Mouse (Mus musculus) B cell, adult 2 months (primary cell): ENCODE data around the gene A830018L16Rik.
"Not testable (repeated sequence)": the region's sequence is repeated elsewhere in the genome, so short reads cannot be mapped to it uniquely, and the experiment has no call there.

Experiments used
- DNase-seq, 2 experiments: peaks; one replicate each; pipeline ENCODE4 v3.0.0; 2022

The A830018L16Rik gene

DNA sequence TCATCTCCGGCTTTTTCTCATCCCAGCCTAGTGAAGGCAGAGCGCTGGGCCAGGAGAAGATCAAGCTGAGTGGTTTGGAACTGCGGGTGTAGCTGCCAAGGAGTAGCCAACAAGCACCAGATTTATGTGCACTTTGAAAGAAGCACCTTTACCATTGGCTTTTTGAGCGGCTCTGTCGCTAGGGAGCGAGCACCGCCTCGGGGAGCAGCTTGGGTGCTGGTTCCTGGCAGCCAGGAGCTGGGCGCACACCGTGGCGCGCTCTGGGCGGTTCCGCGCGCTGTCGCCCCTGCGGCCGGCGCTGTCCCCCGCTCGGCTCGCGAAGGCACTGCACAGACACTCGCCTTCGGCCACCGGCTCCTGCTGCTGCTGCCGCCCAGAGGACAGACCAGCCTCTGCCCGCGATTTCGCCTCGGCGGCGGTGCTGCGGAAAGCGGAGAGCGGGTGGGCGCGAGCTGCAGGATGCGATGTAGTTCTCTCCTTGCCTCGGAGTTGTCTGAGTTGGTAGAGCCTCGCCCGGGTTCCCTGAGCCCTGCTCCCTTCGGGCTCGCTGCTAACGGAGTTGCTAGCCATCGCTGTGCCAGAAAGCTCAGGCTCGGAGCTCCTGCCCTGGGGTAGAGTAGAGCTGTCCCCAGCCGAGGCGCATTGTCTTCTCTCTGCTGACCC is at the start of gene A830018L16Rik:
A830018L16Rik (plus strand) TSS at position 212 of the 663 bp plus-strand sequence.
- DNase-seq, result no peak

DNA sequence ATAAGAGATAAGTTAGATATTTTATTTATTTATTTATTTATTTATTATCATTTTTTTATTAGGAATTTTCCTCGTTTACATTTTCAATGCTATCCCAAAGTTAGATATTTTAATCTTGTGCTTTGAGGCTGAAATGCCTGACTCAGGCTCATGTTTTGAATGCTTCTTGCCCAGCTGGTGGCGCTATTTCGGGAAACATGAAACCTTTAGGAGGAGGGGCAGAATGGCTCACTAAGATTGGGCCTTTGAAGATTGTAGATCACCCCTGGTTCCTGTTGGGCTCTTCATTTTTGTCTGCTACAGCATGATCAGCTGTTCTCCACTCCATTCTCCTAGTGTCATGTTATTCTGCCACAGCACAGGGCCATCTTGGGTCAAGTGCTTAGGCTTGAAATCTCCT is 28.1 kb upstream of the A830018L16Rik start:
- DNase-seq, result no peak

DNA sequence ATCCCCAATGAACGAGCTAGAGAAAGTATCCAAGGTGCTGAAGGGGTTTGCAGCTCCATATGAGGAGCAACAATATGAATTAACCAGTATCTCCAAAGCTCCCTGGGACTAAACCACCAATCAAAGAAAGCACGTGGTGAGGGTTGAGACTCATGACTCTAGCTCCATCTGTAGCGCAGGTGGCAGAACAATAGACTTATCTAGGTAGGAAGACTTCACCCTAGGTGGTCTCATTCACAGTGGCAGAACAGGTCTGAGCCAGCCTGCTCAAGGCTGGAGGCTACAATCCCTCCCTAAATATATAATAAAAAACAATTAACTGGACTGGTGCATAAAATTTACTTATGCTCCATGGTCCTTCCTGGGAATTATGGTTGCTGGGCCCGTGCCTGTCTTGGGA is 18.5 kb upstream of the A830018L16Rik start:
- no peak for DNase-seq

DNA sequence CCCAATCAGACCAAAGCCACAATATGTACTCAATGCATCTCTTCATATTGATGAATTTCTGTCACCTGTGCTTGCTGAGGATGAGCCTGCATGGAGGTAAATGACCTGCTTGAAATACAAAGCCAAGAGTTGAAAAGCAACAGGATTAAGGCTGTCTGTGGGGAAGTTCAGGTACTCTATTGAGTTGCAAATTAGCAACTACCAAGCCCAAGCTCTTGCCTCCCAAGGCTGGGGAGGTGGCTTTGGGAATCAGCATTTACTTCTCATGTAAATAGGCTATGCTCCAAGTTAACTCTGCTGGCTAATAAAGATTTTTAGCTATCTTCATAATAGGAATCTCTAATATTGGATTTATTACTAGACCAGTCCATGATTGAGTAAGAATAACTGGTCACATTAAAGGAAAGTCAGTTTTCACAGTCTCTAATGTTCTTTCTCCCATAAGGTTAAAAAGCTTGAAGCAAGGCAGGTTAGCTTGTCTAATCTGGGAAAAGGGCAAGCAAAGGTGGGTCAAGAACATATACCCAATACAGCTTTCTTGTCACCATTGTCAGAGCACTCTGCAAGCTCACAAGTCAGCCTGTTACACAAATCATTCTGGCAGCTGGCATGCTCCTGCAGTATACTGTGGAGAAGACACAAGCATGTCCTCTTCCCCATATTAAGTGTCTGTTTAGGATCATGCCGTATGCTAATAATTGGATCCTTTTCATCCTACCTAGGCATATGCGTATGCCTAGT is 17.7 kb upstream of the A830018L16Rik start:
- DNase-seq, result no peak

DNA sequence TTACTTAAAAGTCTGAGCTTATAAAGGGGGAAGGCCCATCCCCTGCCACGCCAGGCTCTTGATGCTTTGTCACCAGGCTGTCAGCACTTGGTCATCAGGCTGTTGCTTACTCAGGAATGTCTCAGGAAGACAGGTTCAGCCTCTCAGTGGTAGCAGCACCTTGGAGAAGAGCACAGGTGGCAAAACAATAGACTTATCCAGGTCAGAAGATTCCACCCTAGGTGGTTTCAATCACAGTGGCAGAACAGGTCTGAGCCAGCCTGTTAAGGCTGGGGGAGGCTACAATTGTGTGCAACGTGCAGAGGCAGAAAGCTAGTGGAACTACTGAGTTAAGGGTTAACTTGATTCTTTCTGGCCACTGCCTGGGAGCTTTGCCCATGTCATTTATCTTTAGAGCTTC is 12.7 kb upstream of the A830018L16Rik start:
- no peak for DNase-seq

DNA sequence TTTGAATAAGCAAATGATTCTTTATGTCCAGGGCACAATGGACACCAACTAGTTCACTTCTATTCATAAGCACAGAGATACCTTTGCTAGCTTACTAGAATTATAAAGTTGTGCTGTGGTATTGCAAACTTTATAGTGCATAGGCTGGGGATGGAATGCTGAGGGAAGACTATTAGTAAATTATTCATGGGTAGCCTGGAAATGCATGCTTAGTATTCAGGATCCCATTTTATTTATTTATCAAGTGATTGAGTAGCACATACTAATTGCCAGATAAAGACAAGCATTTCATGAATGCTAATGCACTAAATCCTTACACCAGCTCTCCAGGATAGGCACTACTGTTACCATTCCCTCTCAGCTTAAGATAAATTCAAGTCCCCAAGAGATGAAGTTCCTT is 8.4 kb upstream of the A830018L16Rik start:
- DNase-seq, result no peak

DNA sequence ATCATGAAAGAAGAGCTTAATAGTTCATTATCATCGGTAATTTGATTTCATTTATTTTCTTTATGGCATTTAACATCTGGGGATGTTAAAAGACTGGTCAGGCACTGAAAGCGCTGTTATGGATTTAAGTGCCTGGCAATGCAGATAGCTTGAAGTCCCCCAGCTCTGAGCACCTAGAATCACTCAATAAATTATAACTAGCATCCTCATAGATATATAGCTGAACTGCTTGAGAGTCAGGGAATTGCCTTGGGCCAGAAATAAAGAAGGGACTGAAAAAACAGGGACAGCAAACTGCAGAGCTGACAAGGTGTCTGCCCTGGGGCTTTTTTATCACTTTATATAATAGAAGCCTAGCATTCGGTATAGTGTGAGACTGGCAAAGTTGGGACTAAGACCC is 7.9 kb upstream of the A830018L16Rik start:
- no peak for DNase-seq

DNA sequence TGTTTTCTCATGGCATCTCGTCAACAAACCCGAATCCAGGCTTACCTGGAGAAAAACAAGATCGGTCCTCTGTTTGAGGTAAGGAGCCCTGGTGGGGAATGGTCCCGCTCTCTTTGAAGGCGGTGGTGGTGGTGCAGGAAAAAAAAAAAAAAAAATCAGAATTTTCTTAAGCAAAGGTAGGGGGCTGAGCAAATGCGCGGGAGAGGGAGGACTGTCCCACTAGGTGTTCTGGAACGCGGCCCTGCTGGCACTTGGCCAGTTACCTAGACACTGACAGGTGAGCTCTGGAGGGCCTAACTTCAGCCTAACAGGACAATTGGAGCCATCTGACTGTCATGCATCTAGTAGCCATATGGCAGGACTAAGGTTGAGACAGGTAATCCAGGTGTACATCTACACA is 655 bp downstream of the A830018L16Rik start:
- DNase-seq, result no peak

DNA sequence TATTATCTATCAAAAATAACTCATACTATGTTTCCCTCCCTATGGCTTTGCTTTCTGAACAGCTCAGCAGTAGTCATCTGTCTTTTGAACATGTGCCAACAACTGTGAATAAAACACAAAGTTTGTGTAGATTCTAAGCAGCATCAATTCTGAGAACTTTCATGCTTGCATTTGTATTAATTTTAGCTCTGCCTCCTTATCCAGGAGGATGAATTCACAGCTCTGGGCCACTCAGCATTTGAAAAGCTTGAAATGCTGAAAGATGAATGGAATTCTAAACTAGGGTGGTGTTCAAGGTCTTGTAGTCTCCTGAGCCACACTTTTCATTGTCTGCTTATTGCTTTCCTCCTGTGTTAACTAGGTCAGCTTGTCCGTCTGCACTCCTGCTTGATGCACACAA is 13.4 kb downstream of the A830018L16Rik start:
- no peak for DNase-seq

DNA sequence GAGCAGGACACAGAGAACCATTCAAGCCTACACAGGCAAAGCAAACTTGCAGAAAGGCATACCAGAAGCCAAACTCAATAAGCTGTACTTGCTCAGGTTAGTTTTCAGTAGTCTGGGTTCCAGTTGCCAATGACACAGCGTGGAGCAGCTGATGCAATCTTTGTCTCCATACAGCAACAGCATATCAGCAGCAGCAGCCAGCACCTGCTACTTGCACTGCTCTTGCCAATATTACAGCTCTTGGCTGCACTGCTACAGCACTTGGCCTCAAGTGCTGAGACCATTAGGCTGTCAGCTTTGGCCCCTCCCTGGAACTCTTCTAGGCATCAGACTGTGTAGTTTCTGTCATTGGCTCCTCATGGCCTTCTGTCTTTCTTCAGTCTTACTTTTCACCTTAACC is 44.4 kb downstream of the A830018L16Rik start:
- no peak for DNase-seq

DNA sequence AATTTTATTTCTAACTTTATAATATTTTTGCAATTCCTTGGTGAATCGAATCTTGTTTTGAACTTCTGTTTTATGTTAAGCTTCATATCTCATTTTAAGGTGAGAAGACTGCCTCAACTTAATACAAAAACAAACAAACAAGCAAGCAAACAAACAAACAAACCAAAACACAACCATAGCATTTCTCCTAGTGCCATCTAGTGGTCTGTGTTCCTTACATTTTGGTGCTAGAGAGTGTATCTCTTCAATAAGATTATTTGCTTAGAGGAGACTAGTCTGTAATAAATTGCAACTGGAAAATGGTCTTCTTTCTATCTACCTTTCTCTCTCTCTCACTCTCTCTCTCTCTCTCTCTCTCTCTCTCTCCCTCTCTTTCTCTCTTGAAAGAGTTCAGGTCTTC is 52.4 kb downstream of the A830018L16Rik start:
- DNase-seq, result no peak

DNA sequence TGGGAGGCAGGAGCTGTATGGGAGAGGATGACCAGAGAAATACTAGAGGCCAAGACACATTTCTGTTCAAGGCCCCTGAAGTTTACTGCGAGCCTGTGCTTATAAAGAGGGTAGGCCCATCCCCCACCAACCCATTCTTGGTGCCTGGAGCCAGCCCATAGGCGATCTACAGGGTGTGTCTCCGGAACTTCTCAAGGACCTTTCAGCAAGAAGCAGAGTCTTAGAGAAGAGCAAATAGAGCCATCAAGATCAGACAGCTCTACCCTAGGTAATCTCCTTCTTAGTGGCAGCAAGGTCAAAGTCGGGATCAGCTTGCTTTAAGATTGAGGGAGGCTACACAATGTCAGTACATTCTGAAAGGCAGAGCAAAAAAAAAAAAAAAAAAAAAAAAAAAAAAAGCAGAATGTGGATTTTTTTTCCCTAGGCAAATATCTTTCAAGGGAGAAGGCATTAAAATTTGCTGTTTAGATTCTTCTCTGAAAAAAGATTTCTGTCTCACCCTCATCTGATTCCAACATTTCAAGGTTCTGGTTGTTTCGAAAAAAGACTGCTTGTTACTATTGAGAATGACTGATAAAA is 53.2 kb downstream of the A830018L16Rik start:
- DNase-seq, result no peak

DNA sequence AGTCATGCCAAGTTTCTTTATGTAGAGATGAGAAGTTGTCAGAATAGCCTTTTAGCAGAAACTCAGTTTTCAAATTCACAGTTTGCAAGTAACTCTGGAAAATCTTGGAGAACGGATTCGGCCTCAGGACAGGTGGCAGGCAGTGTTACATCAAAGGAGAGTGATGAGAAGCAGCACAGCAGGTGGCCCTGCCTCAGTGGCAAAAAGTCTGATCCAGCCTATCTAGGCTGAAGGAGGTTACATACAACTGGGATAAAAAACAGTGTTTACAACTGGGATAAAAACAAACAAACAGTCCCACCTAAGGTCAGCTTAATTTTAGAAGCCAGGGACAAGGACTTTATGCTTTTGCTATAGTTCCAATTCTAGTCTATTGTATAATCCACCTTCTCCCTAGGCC is 79.0 kb downstream of the A830018L16Rik start:
- DNase-seq, result no peak

DNA sequence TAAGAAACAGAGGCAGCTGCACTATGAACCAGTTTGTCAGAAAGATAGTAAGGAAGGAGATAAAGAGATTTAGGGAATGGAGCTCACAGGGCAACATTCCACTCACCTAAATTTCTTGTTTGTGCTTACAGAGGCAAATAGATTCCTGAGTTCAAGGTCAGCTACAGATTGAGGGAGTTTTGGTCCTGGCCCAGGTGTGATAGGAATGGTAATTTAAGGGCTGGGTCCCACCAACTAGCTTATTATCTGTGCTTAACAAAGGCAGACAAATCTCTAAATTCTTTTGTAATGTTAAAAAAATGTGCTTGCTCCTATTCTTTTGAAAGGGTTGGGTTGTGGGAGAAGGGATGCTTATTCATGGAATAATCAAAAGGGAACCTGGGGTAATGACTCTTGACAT is 87.7 kb downstream of the A830018L16Rik start:
- DNase-seq, result no peak

DNA sequence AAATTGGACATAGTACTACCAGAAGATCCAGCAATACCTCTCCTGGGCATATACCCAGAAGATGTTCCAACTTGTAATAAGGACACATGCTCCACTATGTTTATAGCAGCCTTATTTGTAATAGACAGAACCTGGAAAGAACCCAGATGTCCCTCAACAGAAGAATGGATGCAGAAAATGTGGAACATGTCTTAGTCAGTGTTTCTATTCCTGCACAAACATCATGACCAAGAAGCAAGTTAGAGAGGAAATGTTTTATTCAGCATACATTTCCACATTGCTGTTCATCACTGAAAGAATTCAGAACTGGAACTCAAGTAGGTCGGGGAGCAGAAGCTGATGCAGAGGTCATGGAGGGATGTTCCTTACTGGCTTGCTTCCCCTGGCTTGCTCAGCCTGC is 135.9 kb downstream of the A830018L16Rik start:
- DNase-seq, result not testable (repeated sequence)

DNA sequence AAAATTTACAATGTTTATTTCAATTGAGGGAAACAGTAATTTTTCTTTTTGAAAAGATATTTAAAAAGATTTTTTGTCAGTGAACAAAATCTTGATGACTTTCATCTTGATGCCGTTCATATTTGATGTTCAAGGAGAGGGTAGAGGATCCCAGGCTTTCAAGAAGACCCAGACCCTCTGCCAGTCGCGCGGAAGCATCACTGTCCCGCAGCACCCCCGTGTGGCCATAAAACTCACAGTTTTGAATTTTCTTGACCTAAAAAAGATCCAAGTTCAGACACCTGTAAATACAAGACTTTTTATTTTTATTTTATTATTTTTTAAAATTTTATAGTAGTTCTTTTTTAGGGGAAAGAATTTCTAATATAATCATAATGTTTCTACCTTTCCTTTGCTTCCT is 151.4 kb downstream of the A830018L16Rik start:
- no peak for DNase-seq

DNA sequence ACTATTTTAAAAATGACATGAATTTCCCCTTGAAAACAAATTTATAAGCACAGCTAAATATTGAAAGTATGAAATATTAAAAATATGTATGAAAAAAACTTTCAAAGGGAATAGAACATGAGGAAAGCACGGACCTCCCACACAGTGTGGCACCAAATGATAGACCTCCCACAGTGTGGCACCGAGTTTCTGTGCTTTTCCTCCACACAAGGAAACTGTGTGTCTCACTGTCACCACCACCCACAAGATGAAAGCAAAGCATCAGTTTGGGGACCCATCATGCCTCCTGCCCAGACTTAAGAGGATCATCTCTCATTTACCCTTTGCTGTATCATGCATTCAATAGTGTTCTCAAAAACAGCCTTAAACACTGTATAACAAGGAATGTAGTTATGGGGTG is 152.8 kb downstream of the A830018L16Rik start:
- no peak for DNase-seq

DNA sequence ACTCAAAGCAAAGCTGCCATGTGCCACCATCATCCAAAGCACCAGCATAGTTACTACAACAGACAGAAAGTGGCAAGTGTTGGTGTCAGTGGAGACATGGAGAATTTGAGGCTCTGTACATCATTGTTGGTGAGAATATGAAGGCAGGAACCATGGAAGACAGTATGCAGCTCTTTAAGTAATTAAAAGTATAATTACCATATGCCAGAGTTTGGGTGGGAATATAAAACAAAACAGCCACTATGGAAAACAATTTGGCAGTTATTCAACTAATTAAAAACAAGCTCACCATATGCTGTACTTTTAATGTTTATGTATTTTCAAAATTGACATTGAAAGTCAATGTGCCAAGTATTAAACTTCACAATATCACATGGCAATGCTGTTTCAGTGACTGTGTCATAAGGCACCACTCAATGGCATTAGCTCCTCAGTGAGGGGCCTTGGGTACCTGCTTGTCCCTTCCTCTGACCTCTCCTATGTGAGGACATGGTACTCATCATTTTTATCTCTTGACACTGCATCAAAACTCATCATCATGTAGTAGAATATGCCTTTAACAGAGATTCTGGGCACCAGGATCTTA is 153.5 kb downstream of the A830018L16Rik start:
- DNase-seq, result no peak

DNA sequence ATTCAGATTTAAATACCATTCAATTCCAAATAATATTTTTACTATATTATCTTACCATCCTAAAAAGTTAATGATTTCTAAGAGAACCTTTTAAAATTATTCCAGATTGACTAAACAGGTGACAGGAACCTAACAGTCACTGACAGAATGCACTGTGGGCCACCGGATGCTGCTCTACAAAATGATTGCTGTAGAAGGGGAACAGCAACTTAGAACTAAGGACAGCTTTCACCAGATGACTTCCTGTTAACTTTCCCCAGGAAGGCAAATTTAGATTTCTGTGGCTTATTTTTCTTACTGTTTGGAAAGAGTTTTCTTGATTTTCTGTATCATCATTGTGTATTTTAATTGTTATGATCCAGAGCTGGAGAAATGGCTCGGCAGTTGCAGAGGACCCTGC is 156.4 kb downstream of the A830018L16Rik start:
- no peak for DNase-seq

DNA sequence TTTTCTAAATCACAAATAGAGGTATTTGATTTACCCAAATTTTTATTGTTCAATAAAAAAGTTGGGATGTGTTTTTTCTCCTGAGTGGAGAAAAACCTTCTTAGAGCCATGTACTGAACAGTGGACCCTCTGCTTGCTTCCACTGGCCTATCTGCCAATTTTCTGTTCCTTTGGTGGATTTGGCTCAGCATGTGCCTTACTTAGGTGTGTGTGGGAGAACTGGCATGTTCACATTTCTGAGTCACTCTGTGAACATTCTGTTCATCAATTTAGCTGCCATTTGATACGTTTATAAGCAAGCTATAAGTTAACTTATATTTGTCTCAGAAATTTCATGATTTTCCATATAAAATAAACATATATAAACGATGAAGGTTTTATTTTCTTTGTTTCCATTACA is 159.6 kb downstream of the A830018L16Rik start:
- DNase-seq, result no peak

DNA sequence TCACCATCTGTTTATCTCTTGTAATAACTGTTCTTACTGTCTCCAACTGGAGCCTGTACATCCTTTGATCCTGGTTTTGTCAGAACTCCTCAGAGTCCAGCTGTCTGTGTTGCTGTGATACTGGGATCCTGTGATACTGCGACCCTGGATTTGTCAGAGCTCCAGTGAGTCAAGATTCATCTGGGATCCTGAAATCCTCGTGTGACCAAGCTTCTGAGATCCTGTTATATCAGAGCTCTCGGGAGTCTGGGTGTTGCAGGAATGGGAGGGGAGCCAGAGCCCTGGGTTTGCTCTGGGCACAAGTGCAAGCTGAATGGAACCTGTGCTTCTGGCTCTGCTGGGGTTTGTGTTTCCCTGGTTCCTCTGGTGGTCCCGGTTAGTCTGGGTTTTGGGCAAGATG is 166.1 kb downstream of the A830018L16Rik start:
- DNase-seq, result no peak

DNA sequence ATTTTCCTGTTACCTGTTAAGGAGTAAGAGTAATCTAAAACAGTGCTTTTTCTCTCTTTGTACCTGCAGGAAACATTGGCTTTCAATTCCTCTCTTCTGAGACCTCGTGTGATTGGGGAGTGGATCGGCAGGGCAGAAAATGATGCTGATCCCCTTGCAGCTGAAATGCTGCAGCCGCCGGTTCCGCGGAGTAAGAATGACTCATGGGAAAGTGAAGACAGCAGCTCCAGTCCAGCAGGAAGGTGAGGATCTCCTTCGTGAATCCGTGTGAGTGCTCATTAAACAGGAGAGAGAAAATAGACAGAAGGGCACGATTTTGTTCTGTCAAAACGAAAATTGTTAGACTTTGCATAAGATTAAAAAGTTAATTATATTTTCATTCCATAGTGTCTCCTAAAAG is 174.4 kb downstream of the A830018L16Rik start:
- DNase-seq, result no peak

DNA sequence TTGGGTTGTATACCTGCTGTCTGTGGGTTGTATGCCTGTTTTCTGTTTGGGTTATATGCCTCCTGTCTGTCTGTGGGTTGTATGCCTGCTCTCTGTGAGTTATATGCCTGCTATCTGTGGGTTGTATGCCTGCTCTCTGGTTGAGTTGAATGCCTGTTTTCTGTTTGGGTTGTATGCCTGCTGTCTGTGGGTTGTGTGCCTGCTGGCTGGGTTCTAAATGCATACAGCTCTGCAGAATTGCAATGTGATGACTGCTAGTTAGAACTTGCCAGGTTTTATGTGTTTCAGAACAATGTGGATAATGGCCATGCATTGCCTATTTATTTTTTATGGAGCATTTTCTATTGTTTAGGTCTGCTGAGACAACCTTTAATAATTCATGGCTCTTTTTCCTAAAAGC is 236.2 kb downstream of the A830018L16Rik start:
- no peak for DNase-seq

DNA sequence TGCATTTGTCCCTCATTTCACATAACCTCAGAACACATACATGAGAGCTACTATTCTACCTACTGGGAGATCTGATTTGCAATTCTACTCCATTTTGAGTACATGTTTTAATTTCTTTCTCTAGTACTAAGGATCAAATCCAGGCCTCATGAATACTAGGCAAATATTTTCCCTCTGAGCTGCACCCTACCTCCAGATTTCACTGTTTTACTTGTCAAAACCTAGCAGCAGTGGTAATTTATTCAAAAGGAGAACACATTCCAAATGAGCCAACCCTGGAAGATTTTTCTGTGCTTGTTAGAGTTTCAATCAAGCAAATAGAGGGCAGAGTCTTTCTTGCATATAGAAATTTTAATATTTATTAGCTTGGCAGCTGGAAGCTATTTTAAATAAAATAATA is 238.9 kb downstream of the A830018L16Rik start:
- DNase-seq, result no peak
